Mouse (Mus musculus) left cerebral cortex, postnatal 4 days (tissue): ENCODE data around the gene Cct4. TPM values are rescaled to one million over a fixed set of nuclear protein-coding genes. Genes with fewer than 3 reads are reported as not detected.

ENCODE experiments used
- DNase-seq: peaks from one replicate; pipeline ENCODE4 v3.0.0-alpha.2; 2022
- intact Hi-C: fragments of 180-260 bp; cut with DNase I; formaldehyde crosslinking; loops from one replicate; pipeline ENCODE4 v1.15.1; 2025
- total RNA-seq, 2 experiments: library from RNA; stranded (reverse); gene quantifications; 2 replicates each; pipeline ENCODE4 v1.2.3; 2021

Gene Cct4
- total RNA-seq, 2 experiments from 2014 or later = 194 to 197 TPM

GRCm38 (mm10) chr11:22981984-22982757 is 8.1 kb upstream of the Cct4 start, which contains the start of the genes Gm28048 and Commd1:
Gene Gm28048, minus strand, starts transcription at chr11:22982090.
Gene Commd1, minus strand, starts transcription at chr11:22982382.
- DNase-seq = peak; percentile 97
- intact Hi-C loops = loop anchor here (10.0 kb wide), 1 partner anchor 757 kb away; no protein-coding TSS in a partner anchor

- intact Hi-C loops = loop anchor here (10.0 kb wide), 1 partner anchor 758 kb away; no protein-coding TSS in a partner anchor
- no peak for DNase-seq
These were observed 7.5 kb upstream of the Cct4 start for GRCm38 (mm10) chr11:22982846-22983245.

GRCm38 (mm10) chr11:22985510-22985909 is 4.8 kb upstream of the Cct4 start:
- intact Hi-C loops = loop anchor here (10.0 kb wide), 1 partner anchor 761 kb away; no protein-coding TSS in a partner anchor
- DNase-seq = no peak

GRCm38 (mm10) chr11:22987357-22987756 is 3.0 kb upstream of the Cct4 start:
- intact Hi-C loops = loop anchor here (10.0 kb wide), 1 partner anchor 763 kb away; no protein-coding TSS in a partner anchor

GRCm38 (mm10) chr11:22989786-22990185 is 533 bp upstream of the Cct4 start:
- DNase-seq = no peak
- intact Hi-C loops = loop anchor here (5.0 to 10.0 kb wide), 2 partner anchors 288 to 765 kb away; no protein-coding TSS in a partner anchor

More at GRCm38 (mm10) chr11:22987357-22987756, 3.0 kb upstream of the Cct4 start:
- DNase-seq = no peak

- intact Hi-C loops = loop anchor here (5.0 kb wide), 1 partner anchor 286 kb away; no protein-coding TSS in a partner anchor
These were observed 1.0 kb downstream of the Cct4 start for GRCm38 (mm10) chr11:22991218-22991835.

GRCm38 (mm10) chr11:22994271-22994670 is 4.0 kb downstream of the Cct4 start:
- intact Hi-C loops = loop anchor here (5.0 kb wide), 1 partner anchor 283 kb away; no protein-coding TSS in a partner anchor
- no peak for DNase-seq

More at GRCm38 (mm10) chr11:22991218-22991835, 1.0 kb downstream of the Cct4 start:
- DNase-seq = no peak

GRCm38 (mm10) chr11:22995461-22995860 is 5.1 kb downstream of the Cct4 start:
- DNase-seq = no peak
- intact Hi-C loops = no loop called here

GRCm38 (mm10) chr11:22998308-22998707 is 8.0 kb downstream of the Cct4 start:
- intact Hi-C loops = no loop called here

GRCm38 (mm10) chr11:23005276-23005675 is 15.0 kb downstream of the Cct4 start:
- no peak for DNase-seq
- intact Hi-C loops = loop anchor here (5.0 kb wide), 1 partner anchor 267 kb away; no protein-coding TSS in a partner anchor

More at GRCm38 (mm10) chr11:22998308-22998707, 8.0 kb downstream of the Cct4 start:
- no peak for DNase-seq

- intact Hi-C loops = loop anchor here (5.0 kb wide), 1 partner anchor 265 kb away; no protein-coding TSS in a partner anchor
- no peak for DNase-seq
These were observed 16.8 kb downstream of the Cct4 start for GRCm38 (mm10) chr11:23007166-23007480.

GRCm38 (mm10) chr11:23007481-23008180 is 17.3 kb downstream of the Cct4 start, which contains the start of gene Fam161a:
Gene Fam161a, plus strand, starts transcription at chr11:23007531.
- peak; percentile 74 for DNase-seq
- intact Hi-C loops = loop anchor here (5.0 kb wide), 1 partner anchor 265 kb away; no protein-coding TSS in a partner anchor

GRCm38 (mm10) chr11:23008181-23008823 is 18.0 kb downstream of the Cct4 start:
- DNase-seq = peak; percentile 88
- intact Hi-C loops = loop anchor here (5.0 kb wide), 1 partner anchor 264 kb away; no protein-coding TSS in a partner anchor

GRCm38 (mm10) chr11:23008824-23009200 is 18.5 kb downstream of the Cct4 start:
- intact Hi-C loops = loop anchor here (5.0 kb wide), 1 partner anchor 263 kb away; no protein-coding TSS in a partner anchor
- DNase-seq = no peak

GRCm38 (mm10) chr11:23013096-23013495 is 22.8 kb downstream of the Cct4 start:
- no peak for DNase-seq
- intact Hi-C loops = loop anchor here (10.0 kb wide), 1 partner anchor 132 kb away; no protein-coding TSS in a partner anchor

- DNase-seq = no peak
- intact Hi-C loops = loop anchor here (10.0 kb wide), 1 partner anchor 131 kb away; no protein-coding TSS in a partner anchor
These were observed 23.4 kb downstream of the Cct4 start for GRCm38 (mm10) chr11:23013580-23014294.

GRCm38 (mm10) chr11:23014996-23015395 is 24.7 kb downstream of the Cct4 start:
- intact Hi-C loops = loop anchor here (10.0 kb wide), 1 partner anchor 130 kb away; no protein-coding TSS in a partner anchor
- no peak for DNase-seq

GRCm38 (mm10) chr11:23017943-23018342 is 27.6 kb downstream of the Cct4 start:
- intact Hi-C loops = loop anchor here (10.0 kb wide), 1 partner anchor 127 kb away; no protein-coding TSS in a partner anchor
- no peak for DNase-seq
